Mouse (Mus musculus): ENCODE data around the gene Runx1.

The Runx1 gene

GRCm38 (mm10) chr16:92566146-92566545, 259.8 kb downstream of the Runx1 start:
- DNase-seq (ENCODE audit: extremely low spot score) = no peak

GRCm38 (mm10) chr16:92565708-92566107, 260.2 kb downstream of the Runx1 start:
- DNase-seq (ENCODE audit: extremely low spot score) = peak; percentile 83

- DNase-seq (ENCODE audit: extremely low spot score) = no peak
These were observed 260.7 kb downstream of the Runx1 start for GRCm38 (mm10) chr16:92565291-92565690.

- no peak for DNase-seq (ENCODE audit: extremely low spot score)
These were observed 270.9 kb downstream of the Runx1 start for GRCm38 (mm10) chr16:92555051-92555450.

- DNase-seq (ENCODE audit: extremely low spot score) = no peak
These were observed 273.1 kb downstream of the Runx1 start for GRCm38 (mm10) chr16:92552858-92553257.

- no peak for DNase-seq (ENCODE audit: extremely low spot score)
These were observed 273.9 kb downstream of the Runx1 start for GRCm38 (mm10) chr16:92552106-92552382.

Measured in embryo, embryonic 9.5 days (tissue).